Mouse (Mus musculus): Measurements from ENCODE around the gene Prnd. TPM values are rescaled to one million over a fixed set of nuclear protein-coding genes. Genes with fewer than 3 reads are reported as not detected.

The Prnd gene
- polyA plus RNA-seq, 1 experiment from 2014 or later, result 6.9 TPM

- no peaks in the 10 kb centered on the region for H3K36me3 ChIP-seq (ENCODE audit: control insufficient read depth, insufficient read depth, low read length)
- H3K27me3 ChIP-seq (ENCODE audit: control insufficient read depth, insufficient read depth, low read length), result no peaks in the 10 kb centered on the region
- no peaks in the 10 kb centered on the region for H3K9me3 ChIP-seq (ENCODE audit: control insufficient read depth, low read length)
- no peak for DNase-seq (ENCODE audit: low spot score, missing footprints)
- no peak overlapping the region for H3K4me2 ChIP-seq
- no peak overlapping the region for H3K9ac ChIP-seq (ENCODE audit: low read length)
- ATAC-seq (ENCODE audit: low FRiP score), result no peak
- no peak overlapping the region for H3K4me3 ChIP-seq (ENCODE audit: low read depth, low read length)
- WGBS, result 46% methylated on average over 3 of the region's 3 CpGs
- no peaks in the 10 kb centered on the region for H3K4me1 ChIP-seq (ENCODE audit: control insufficient read depth, insufficient read depth, low read length)
- no peak overlapping the region for H3K27ac ChIP-seq (ENCODE audit: low read depth, low read length)
These were observed 37.3 kb downstream of the Prnd start for GRCm38 (mm10) chr2:131987950-131988349.

- Histone ChIP-seq H3K27me3 (ENCODE audit: control insufficient read depth, insufficient read depth, low read length) (no peaks in the 10 kb centered on the region), H3K9ac (ENCODE audit: low read length) (no peak overlapping the region), H3K36me3 (ENCODE audit: control insufficient read depth, insufficient read depth, low read length) (no peaks in the 10 kb centered on the region), H3K9me3 (ENCODE audit: control insufficient read depth, low read length) (no peaks in the 10 kb centered on the region), H3K27ac (ENCODE audit: low read depth, low read length) (no peak overlapping the region), H3K4me3 (ENCODE audit: low read depth, low read length) (no peak overlapping the region), H3K4me1 (ENCODE audit: control insufficient read depth, insufficient read depth, low read length) (0 out of 2 replicates have a peak, but pooled peaks cover 4% of the 10 kb centered on the region), H3K4me2 (no peak overlapping the region)
- ATAC-seq (ENCODE audit: low FRiP score) (no peak), DNase-seq (ENCODE audit: low spot score, missing footprints) (no peak)
- WGBS, result 75% methylated on average over 2 of the region's 2 CpGs
These were observed 37.9 kb downstream of the Prnd start for GRCm38 (mm10) chr2:131988550-131988949.

- peaks cover 4% of the 10 kb centered on the region; the same call in 1 of the 2 replicates for H3K36me3 ChIP-seq (ENCODE audit: control insufficient read depth, insufficient read depth, low read length)
- H3K27me3 ChIP-seq (ENCODE audit: control insufficient read depth, insufficient read depth, low read length), result no peaks in the 10 kb centered on the region
- 0 out of 2 replicates have a peak, but pooled peaks cover 7% of the 10 kb centered on the region for H3K4me1 ChIP-seq (ENCODE audit: control insufficient read depth, insufficient read depth, low read length)
- H3K9ac ChIP-seq (ENCODE audit: low read length), result no peak overlapping the region
- DNase-seq (ENCODE audit: low spot score, missing footprints), result no peak
- no peaks in the 10 kb centered on the region for H3K9me3 ChIP-seq (ENCODE audit: control insufficient read depth, low read length)
- no peak overlapping the region for H3K4me3 ChIP-seq (ENCODE audit: low read depth, low read length)
- 91% methylated on average over 2 of the region's 2 CpGs for WGBS
- no peak overlapping the region for H3K4me2 ChIP-seq
- H3K27ac ChIP-seq (ENCODE audit: low read depth, low read length), result no peak overlapping the region
- no peak for ATAC-seq (ENCODE audit: low FRiP score)
These were observed 41.8 kb downstream of the Prnd start for GRCm38 (mm10) chr2:131992487-131992886.

GRCm38 (mm10) chr2:131993151-131993550 lies 42.5 kb downstream of the Prnd start:
- H3K4me2 ChIP-seq, result no peak overlapping the region
- no peak overlapping the region for H3K9ac ChIP-seq (ENCODE audit: low read length)
- DNase-seq (ENCODE audit: low spot score, missing footprints) (no peak), ATAC-seq (ENCODE audit: low FRiP score) (no peak)
- H3K4me1 ChIP-seq (ENCODE audit: control insufficient read depth, insufficient read depth, low read length), result 0 out of 2 replicates have a peak, but pooled peaks cover 7% of the 10 kb centered on the region
- no peak overlapping the region for H3K4me3 ChIP-seq (ENCODE audit: low read depth, low read length)
- no peak overlapping the region for H3K27ac ChIP-seq (ENCODE audit: low read depth, low read length)
- H3K9me3 ChIP-seq (ENCODE audit: control insufficient read depth, low read length), result no peaks in the 10 kb centered on the region
- no peaks in the 10 kb centered on the region for H3K27me3 ChIP-seq (ENCODE audit: control insufficient read depth, insufficient read depth, low read length)
- H3K36me3 ChIP-seq (ENCODE audit: control insufficient read depth, insufficient read depth, low read length), result peaks cover 4% of the 10 kb centered on the region; the same call in 1 of the 2 replicates
- WGBS, result 77% methylated on average over 4 of the region's 4 CpGs

- WGBS, result 36% methylated on average over 14 of the region's 14 CpGs
- H3K4me2 ChIP-seq, result no peak overlapping the region
- ATAC-seq (ENCODE audit: low FRiP score) (peak; percentile 59), DNase-seq (ENCODE audit: low spot score, missing footprints) (no peak)
- peaks cover 4% of the 10 kb centered on the region; the same call in 1 of the 2 replicates for H3K36me3 ChIP-seq (ENCODE audit: control insufficient read depth, insufficient read depth, low read length)
- H3K4me3 ChIP-seq (ENCODE audit: low read depth, low read length), result no peak overlapping the region
- H3K27ac ChIP-seq (ENCODE audit: low read depth, low read length), result no peak overlapping the region
- no peaks in the 10 kb centered on the region for H3K27me3 ChIP-seq (ENCODE audit: control insufficient read depth, insufficient read depth, low read length)
- no peaks in the 10 kb centered on the region for H3K9me3 ChIP-seq (ENCODE audit: control insufficient read depth, low read length)
- 0 out of 2 replicates have a peak, but pooled peaks cover 7% of the 10 kb centered on the region for H3K4me1 ChIP-seq (ENCODE audit: control insufficient read depth, insufficient read depth, low read length)
- no peak overlapping the region for H3K9ac ChIP-seq (ENCODE audit: low read length)
These were observed 43.0 kb downstream of the Prnd start for GRCm38 (mm10) chr2:131993563-131994088.

- ATAC-seq (ENCODE audit: low FRiP score), result no peak
- H3K4me1 ChIP-seq (ENCODE audit: control insufficient read depth, insufficient read depth, low read length), result 0 out of 2 replicates have a peak, but pooled peaks cover 7% of the 10 kb centered on the region
- 90% methylated on average over 6 of the region's 6 CpGs for WGBS
These were observed 44.3 kb downstream of the Prnd start for GRCm38 (mm10) chr2:131994971-131995370.

GRCm38 (mm10) chr2:131995742-131996141 lies 45.1 kb downstream of the Prnd start:
- H3K9me3 ChIP-seq (ENCODE audit: control insufficient read depth, low read length), result no peaks in the 10 kb centered on the region
- H3K36me3 ChIP-seq (ENCODE audit: control insufficient read depth, insufficient read depth, low read length), result peaks cover 4% of the 10 kb centered on the region; the same call in 1 of the 2 replicates
- no peak overlapping the region for H3K27ac ChIP-seq (ENCODE audit: low read depth, low read length)
- 92% methylated on average over 12 of the region's 12 CpGs for WGBS
- no peak overlapping the region for H3K4me3 ChIP-seq (ENCODE audit: low read depth, low read length)
- H3K4me2 ChIP-seq, result no peak overlapping the region
- H3K9ac ChIP-seq (ENCODE audit: low read length), result no peak overlapping the region
- H3K27me3 ChIP-seq (ENCODE audit: control insufficient read depth, insufficient read depth, low read length), result no peaks in the 10 kb centered on the region
- ATAC-seq (ENCODE audit: low FRiP score) (no peak), DNase-seq (ENCODE audit: low spot score, missing footprints) (no peak)
- 0 out of 2 replicates have a peak, but pooled peaks cover 7% of the 10 kb centered on the region for H3K4me1 ChIP-seq (ENCODE audit: control insufficient read depth, insufficient read depth, low read length)

More at GRCm38 (mm10) chr2:131994971-131995370, 44.3 kb downstream of the Prnd start:
- no peaks in the 10 kb centered on the region for H3K27me3 ChIP-seq (ENCODE audit: control insufficient read depth, insufficient read depth, low read length)
- no peak overlapping the region for H3K27ac ChIP-seq (ENCODE audit: low read depth, low read length)
- no peak overlapping the region for H3K4me2 ChIP-seq
- H3K4me3 ChIP-seq (ENCODE audit: low read depth, low read length), result no peak overlapping the region
- H3K9me3 ChIP-seq (ENCODE audit: control insufficient read depth, low read length), result no peaks in the 10 kb centered on the region
- no peak for DNase-seq (ENCODE audit: low spot score, missing footprints)
- no peak overlapping the region for H3K9ac ChIP-seq (ENCODE audit: low read length)
- peaks cover 4% of the 10 kb centered on the region; the same call in 1 of the 2 replicates for H3K36me3 ChIP-seq (ENCODE audit: control insufficient read depth, insufficient read depth, low read length)

- no peak for DNase-seq (ENCODE audit: low spot score, missing footprints)
- Histone ChIP-seq H3K4me3 (ENCODE audit: low read depth, low read length) (no peak overlapping the region), H3K4me1 (ENCODE audit: control insufficient read depth, insufficient read depth, low read length) (0 out of 2 replicates have a peak, but pooled peaks cover 7% of the 10 kb centered on the region), H3K4me2 (no peak overlapping the region), H3K36me3 (ENCODE audit: control insufficient read depth, insufficient read depth, low read length) (peaks cover 4% of the 10 kb centered on the region; the same call in 1 of the 2 replicates), H3K27ac (ENCODE audit: low read depth, low read length) (no peak overlapping the region), H3K27me3 (ENCODE audit: control insufficient read depth, insufficient read depth, low read length) (no peaks in the 10 kb centered on the region), H3K9ac (ENCODE audit: low read length) (no peak overlapping the region), H3K9me3 (ENCODE audit: control insufficient read depth, low read length) (no peaks in the 10 kb centered on the region)
- no peak for ATAC-seq (ENCODE audit: low FRiP score)
- WGBS, result 84% methylated on average over 7 of the region's 7 CpGs
These were observed 45.7 kb downstream of the Prnd start for GRCm38 (mm10) chr2:131996369-131996768.

GRCm38 (mm10) chr2:131997356-131997755 lies 46.7 kb downstream of the Prnd start:
- 64% methylated on average over 5 of the region's 5 CpGs for WGBS

More at GRCm38 (mm10) chr2:131997356-131997755, 46.7 kb downstream of the Prnd start:
- no peaks in the 10 kb centered on the region for H3K27me3 ChIP-seq (ENCODE audit: control insufficient read depth, insufficient read depth, low read length)
- no peak for ATAC-seq (ENCODE audit: low FRiP score)
- H3K36me3 ChIP-seq (ENCODE audit: control insufficient read depth, insufficient read depth, low read length), result peaks cover 4% of the 10 kb centered on the region; the same call in 1 of the 2 replicates
- H3K4me1 ChIP-seq (ENCODE audit: control insufficient read depth, insufficient read depth, low read length), result 0 out of 2 replicates have a peak, but pooled peaks cover 7% of the 10 kb centered on the region
- no peak overlapping the region for H3K4me3 ChIP-seq (ENCODE audit: low read depth, low read length)
- H3K9ac ChIP-seq (ENCODE audit: low read length), result no peak overlapping the region
- no peak overlapping the region for H3K4me2 ChIP-seq
- no peaks in the 10 kb centered on the region for H3K9me3 ChIP-seq (ENCODE audit: control insufficient read depth, low read length)
- DNase-seq (ENCODE audit: low spot score, missing footprints), result no peak
- H3K27ac ChIP-seq (ENCODE audit: low read depth, low read length), result no peak overlapping the region
